Mouse (Mus musculus): ENCODE results near the gene Col4a4. TPM values are rescaled to one million over a fixed set of nuclear protein-coding genes. Genes with fewer than 3 reads are reported as not detected.

The Col4a4 gene
- polyA plus RNA-seq, 1 experiment from 2014 or later = 0.25 TPM

DNA sequence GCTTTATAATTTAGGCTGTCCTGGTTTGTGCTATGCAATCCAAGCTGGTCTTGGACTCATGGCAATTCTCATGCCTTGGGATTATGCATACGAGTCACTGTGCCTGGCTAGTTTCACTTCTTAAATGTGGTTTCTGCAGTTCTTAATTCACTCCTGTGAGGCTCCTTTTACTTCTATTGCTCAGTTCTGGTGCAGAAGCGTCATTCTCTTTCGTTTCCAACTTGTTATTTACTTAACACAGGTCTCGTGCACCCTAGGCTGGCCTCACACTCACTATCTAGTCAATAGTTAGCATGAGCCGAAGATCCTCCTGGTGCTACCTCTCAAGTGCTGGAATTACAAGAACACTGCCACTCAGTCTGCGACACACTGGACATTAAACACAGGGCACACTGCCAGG lies 117.8 kb downstream of the Col4a4 start:
- Histone ChIP-seq H3K9me3 (replicated peaks) (no peaks in the 10 kb centered on the region), H3K27me3 (no peaks in the 10 kb centered on the region), H3K27ac (no peak overlapping the region), H3K4me3 (no peak overlapping the region), H3K4me1 (no peaks in the 10 kb centered on the region), H3K9ac (no peak overlapping the region), H3K36me3 (no peaks in the 10 kb centered on the region), H3K4me2 (replicated peaks) (no peak overlapping the region)
- 84% methylated on average over 6 of the region's 6 CpGs for WGBS
- ATAC-seq (ENCODE audit: low FRiP score) = no peak

DNA sequence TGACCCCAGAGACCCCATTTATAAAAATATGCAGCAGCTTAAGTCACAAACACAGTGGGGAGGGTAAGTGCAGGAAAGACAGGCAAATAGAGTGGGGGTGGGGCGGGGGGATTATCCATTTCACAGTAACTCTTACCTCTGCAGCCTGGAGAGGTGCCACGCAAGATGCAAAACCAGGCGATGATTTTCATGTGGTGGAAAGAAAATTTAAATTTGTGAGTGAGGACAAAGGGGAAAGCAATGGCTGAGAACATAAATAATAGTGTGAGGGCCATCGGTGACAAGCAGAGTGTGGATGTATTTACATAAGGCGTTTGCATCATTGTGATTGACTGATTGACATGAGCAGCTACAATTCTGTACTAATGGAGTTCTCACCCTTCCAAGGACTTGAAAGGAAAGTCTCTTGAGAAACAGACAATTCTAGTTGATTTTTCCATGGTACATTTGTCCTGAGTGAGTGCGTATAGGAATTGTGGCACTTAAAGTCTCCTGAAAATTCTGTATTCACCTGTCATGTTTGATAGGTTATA lies 121.3 kb downstream of the Col4a4 start:
- H3K4me3 ChIP-seq = no peak overlapping the region
- ATAC-seq (ENCODE audit: low FRiP score) = no peak
- no peak overlapping the region for H3K4me2 ChIP-seq (replicated peaks)
- no peaks in the 10 kb centered on the region for H3K36me3 ChIP-seq
- no peaks in the 10 kb centered on the region for H3K9me3 ChIP-seq (replicated peaks)
- H3K4me1 ChIP-seq = no peaks in the 10 kb centered on the region
- H3K9ac ChIP-seq = no peak overlapping the region
- H3K27me3 ChIP-seq = no peaks in the 10 kb centered on the region
- H3K27ac ChIP-seq = no peak overlapping the region
- 46% methylated on average over 6 of the region's 6 CpGs for WGBS

DNA sequence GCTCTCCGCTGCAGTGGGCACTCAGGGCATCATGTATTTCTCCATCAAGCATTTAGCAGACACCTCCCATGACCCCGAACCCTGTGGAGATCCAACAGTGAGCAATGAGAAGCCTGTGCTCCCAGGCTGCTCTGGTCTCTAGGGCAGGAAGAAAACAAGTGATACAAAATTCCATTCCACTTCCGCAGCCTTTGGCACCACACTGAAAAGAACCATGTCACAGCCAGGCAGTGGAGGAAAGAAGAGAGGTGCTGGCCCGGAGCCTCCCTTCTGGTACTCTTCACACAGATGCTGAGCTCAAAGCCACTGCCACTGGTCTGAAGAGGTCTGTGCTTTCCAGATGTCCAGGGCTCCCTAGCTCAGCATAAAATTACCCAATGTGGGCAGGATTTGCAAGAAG lies 125.6 kb downstream of the Col4a4 start:
- H3K27ac ChIP-seq = no peak overlapping the region
- H3K4me3 ChIP-seq = no peak overlapping the region
- H3K27me3 ChIP-seq = no peaks in the 10 kb centered on the region
- no peaks in the 10 kb centered on the region for H3K4me1 ChIP-seq
- no peak for ATAC-seq (ENCODE audit: low FRiP score)
- 73% methylated on average over 4 of the region's 4 CpGs for WGBS
- no peak overlapping the region for H3K4me2 ChIP-seq (replicated peaks)
- no peak overlapping the region for H3K9ac ChIP-seq
- H3K9me3 ChIP-seq (replicated peaks) = no peaks in the 10 kb centered on the region
- H3K36me3 ChIP-seq = no peaks in the 10 kb centered on the region

DNA sequence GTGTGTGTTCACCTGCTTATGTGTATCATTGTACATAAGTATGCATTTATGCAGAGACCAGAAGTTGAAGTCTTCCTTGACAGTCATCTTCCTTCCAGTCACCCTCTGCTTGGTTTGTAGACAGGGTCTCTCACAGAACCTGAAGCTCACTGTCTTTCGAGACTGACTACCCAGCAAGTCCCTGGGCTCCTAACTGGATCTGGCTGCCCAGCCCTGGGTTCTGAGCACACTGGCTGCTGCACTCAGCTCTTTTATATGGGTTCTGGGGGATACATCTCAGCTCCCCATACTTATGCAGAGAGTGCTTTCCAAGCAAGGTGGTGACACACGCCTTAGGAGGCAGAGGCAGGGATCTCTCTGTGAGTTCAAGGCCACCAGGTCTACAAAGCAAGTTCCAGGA lies 126.7 kb downstream of the Col4a4 start:
- 79% methylated on average over 2 of the region's 2 CpGs for WGBS
- Histone ChIP-seq H3K9me3 (replicated peaks) (no peaks in the 10 kb centered on the region), H3K9ac (no peak overlapping the region), H3K27me3 (no peaks in the 10 kb centered on the region), H3K36me3 (no peaks in the 10 kb centered on the region), H3K4me2 (replicated peaks) (no peak overlapping the region), H3K4me1 (no peaks in the 10 kb centered on the region), H3K27ac (no peak overlapping the region), H3K4me3 (no peak overlapping the region)
- no peak for ATAC-seq (ENCODE audit: low FRiP score)

DNA sequence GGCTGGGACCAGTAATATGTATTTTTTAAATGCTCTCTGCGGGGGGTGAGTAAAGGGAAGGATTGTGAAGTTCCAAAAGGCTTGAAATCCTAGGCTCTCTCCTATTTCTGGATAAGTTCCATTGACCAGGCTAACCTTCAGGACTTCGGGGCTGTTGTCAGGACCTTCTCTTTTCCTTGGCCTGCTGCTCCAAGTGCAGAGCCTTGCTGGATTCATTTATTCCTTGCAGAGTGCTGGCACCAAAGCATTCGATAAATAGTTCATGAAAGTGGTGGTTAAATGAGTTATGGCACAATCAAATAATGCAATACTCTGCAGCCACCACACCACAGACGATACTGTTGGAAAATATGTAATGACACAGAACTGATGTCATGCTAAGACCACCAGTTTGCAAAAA lies 127.3 kb downstream of the Col4a4 start:
- H3K9me3 ChIP-seq (replicated peaks) = no peaks in the 10 kb centered on the region
- no peak for ATAC-seq (ENCODE audit: low FRiP score)
- H3K4me2 ChIP-seq (replicated peaks) = no peak overlapping the region
- no peaks in the 10 kb centered on the region for H3K36me3 ChIP-seq
- 86% methylated on average over 4 of the region's 4 CpGs for WGBS
- no peaks in the 10 kb centered on the region for H3K27me3 ChIP-seq
- no peak overlapping the region for H3K9ac ChIP-seq
- no peak overlapping the region for H3K27ac ChIP-seq
- no peaks in the 10 kb centered on the region for H3K4me1 ChIP-seq
- no peak overlapping the region for H3K4me3 ChIP-seq

DNA sequence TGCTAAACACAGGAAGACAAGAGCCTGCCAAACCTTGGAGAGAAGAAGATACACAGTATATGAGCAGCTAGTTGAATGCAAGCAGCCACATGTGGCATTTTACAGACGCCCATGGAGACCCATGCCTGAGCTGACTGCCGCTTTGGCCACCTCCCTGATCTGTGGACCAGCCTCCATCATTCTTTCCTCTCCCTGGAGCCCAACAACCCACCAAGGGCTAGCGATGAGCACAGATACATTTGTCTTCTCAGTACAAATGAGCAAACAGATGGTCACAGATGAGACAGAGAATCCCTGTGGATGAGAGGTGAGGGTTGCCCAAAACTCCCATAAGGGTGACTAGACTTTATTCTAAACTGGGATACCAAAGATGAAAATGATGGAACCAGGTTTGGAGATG lies 132.6 kb downstream of the Col4a4 start:
- no peak for ATAC-seq (ENCODE audit: low FRiP score)
- WGBS = 90% methylated on average over 3 of the region's 3 CpGs
- Histone ChIP-seq H3K4me3 (no peak overlapping the region), H3K4me2 (replicated peaks) (no peak overlapping the region), H3K36me3 (no peaks in the 10 kb centered on the region), H3K27me3 (no peaks in the 10 kb centered on the region), H3K4me1 (no peaks in the 10 kb centered on the region; the same call in 1 of the 2 replicates), H3K27ac (no peak overlapping the region), H3K9me3 (replicated peaks) (no peaks in the 10 kb centered on the region), H3K9ac (no peak overlapping the region)

DNA sequence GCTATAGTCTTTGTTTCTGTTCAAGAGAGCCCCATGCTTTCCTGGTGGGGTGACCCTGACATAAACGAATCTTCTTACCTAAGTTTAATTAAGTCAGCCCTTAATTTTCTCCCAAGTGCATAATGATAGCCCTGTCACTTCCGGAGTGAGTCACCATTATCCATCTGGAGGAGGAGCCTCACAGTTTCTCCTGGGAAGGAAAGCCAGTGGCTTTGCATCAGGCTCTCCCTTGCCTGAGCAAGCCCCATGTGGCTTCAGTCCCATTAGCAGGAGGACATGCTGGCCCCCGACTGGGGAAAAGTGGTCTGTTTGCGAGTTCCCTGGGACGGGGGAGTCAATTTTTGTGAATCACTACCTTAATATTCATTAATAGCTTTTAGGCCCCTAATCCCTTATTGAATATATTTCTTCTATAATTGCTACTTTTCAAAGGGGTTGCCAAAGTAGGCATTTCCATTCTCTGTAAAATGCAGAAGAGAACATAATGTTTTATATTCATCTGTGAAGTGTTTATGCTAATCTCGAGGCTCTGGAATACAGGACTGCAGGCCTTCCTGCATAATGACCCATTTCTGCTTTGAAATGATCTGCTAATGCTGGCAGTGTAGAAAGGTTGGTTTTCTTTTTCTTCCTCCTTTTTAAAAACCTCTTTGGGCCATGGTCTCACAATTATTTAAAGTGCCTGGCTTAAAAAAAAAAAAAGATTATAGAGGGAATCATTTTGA lies 134.6 kb downstream of the Col4a4 start:
- Histone ChIP-seq H3K4me2 (replicated peaks) (no peak overlapping the region), H3K36me3 (no peaks in the 10 kb centered on the region), H3K4me1 (no peaks in the 10 kb centered on the region; the same call in 1 of the 2 replicates), H3K27me3 (no peaks in the 10 kb centered on the region), H3K9ac (no peak overlapping the region), H3K27ac (no peak overlapping the region), H3K4me3 (no peak overlapping the region), H3K9me3 (replicated peaks) (no peaks in the 10 kb centered on the region)
- peak; percentile 64 for ATAC-seq (ENCODE audit: low FRiP score)
- WGBS = 30% methylated on average over 6 of the region's 6 CpGs

DNA sequence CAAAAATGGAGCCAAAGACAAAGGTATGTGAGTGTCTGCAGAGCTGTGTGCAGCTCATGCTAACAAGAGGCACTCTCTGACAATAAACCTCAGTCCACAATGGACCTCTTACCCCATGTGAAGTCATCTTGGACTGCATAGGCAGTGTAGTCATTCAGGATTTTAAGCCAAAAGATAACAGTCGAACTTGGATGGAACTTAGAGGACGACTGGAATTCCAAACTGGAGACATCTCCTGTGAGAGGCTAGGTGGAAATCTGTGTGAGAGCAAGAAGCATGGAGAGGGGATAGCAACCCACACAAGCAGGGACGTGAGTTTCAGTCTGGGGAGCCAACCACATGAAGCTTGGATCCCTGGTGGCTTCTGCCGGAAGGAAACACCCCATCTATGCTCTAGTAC lies 136.8 kb downstream of the Col4a4 start:
- no peak for ATAC-seq (ENCODE audit: low FRiP score)
- H3K4me2 ChIP-seq (replicated peaks) = no peak overlapping the region
- no peak overlapping the region for H3K9ac ChIP-seq
- H3K4me3 ChIP-seq = no peak overlapping the region
- no peak overlapping the region for H3K27ac ChIP-seq
- no peaks in the 10 kb centered on the region; the same call in 1 of the 2 replicates for H3K4me1 ChIP-seq
- no peaks in the 10 kb centered on the region for H3K9me3 ChIP-seq (replicated peaks)
- H3K27me3 ChIP-seq = no peaks in the 10 kb centered on the region
- 87% methylated on average over 4 of the region's 4 CpGs for WGBS
- no peaks in the 10 kb centered on the region for H3K36me3 ChIP-seq

DNA sequence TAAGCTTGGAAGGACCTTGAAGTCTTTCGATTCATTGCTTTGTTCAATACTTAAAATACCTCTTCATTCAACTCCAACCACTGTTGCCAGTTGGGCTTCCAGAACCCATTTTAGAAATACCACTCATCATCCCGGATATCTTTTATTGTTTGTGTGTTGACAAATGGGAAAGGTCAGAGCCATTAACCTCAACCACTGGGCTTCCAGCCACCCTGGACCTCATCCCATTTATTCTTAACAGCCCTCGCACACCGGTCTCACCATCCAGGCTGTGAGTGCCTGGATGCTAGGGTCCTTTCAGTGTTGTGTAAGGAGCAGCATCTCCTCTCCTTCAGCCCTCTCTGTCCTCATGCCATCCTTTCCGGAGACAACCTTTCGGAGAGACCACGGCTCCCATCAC lies 140.6 kb downstream of the Col4a4 start:
- Histone ChIP-seq H3K4me3 (no peak overlapping the region), H3K27ac (no peak overlapping the region), H3K9me3 (replicated peaks) (no peaks in the 10 kb centered on the region), H3K4me2 (replicated peaks) (no peak overlapping the region), H3K4me1 (no peaks in the 10 kb centered on the region), H3K27me3 (no peaks in the 10 kb centered on the region), H3K9ac (no peak overlapping the region), H3K36me3 (no peaks in the 10 kb centered on the region)
- ATAC-seq (ENCODE audit: low FRiP score) = no peak
- 84% methylated on average over 7 of the region's 7 CpGs for WGBS

DNA sequence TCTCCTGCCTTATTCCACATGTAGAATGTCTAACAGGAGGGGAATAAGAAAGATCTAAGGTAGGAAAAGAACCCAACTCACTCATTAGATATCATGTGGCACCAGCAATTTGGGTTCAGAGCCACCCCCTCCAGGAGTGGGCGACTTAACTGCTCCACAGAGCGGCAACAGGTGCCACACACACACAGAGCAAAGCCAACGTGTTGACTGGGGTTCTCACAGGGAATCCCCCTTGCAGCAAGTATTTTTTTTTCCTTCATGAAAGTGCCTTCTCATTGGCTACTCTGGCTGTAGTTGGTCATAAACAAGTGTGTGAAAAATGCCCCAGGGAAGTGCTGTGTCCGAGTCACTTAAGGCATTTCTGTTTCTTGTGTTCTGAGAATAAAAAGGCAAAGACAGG lies 143.1 kb downstream of the Col4a4 start:
- H3K4me3 ChIP-seq = no peak overlapping the region
- no peak overlapping the region for H3K9ac ChIP-seq
- H3K27ac ChIP-seq = no peak overlapping the region
- no peaks in the 10 kb centered on the region for H3K36me3 ChIP-seq
- WGBS = 76% methylated on average over 4 of the region's 4 CpGs
- no peak overlapping the region for H3K4me2 ChIP-seq (replicated peaks)
- no peaks in the 10 kb centered on the region for H3K27me3 ChIP-seq
- H3K4me1 ChIP-seq = no peaks in the 10 kb centered on the region
- ATAC-seq (ENCODE audit: low FRiP score) = no peak
- no peaks in the 10 kb centered on the region for H3K9me3 ChIP-seq (replicated peaks)

DNA sequence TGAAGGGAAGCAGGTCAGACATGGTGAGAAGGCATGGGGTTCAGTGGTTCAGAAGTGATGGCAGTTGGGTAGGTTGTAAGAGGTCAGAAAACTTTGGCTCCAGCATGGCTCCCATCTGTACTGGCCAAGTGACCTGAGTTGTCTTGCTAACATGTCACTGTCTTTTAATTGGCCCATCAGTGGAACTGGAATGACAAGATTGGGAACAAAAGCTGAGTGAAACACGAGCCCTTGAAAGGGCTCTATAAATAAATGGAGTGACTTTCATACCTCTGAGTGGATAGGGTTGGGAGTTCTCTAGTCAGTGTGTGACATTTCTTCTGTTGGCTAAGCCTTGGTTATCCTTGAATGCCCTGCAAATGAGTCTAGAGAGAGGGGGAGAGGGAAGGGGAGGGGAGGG lies 146.5 kb downstream of the Col4a4 start:
- H3K27ac ChIP-seq = no peak overlapping the region

DNA sequence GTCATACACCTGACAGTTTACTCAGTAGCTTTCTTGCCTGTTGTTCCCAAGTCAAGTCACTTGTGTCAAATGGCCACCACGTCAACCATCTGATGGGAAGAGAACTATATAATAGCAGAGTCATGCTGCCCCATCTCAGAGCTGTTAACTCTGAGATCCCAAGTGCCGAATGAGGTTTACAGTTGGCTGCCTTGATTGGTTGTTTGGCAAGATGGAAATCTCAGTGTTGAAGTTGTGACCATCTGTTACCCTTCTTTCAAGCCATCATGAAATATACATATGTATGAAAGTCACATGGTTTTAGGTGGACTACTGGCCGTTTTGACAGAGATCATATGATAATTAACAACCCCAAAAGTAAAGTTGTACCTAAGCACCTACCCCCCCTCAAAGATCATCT lies 149.4 kb downstream of the Col4a4 start:
- 63% methylated on average over 3 of the region's 3 CpGs for WGBS
- Histone ChIP-seq H3K4me1 (peaks cover 6% of the 10 kb centered on the region), H3K27me3 (no peaks in the 10 kb centered on the region), H3K27ac (no peak overlapping the region), H3K36me3 (no peaks in the 10 kb centered on the region), H3K9ac (no peak overlapping the region), H3K9me3 (replicated peaks) (no peaks in the 10 kb centered on the region), H3K4me2 (replicated peaks) (no peak overlapping the region), H3K4me3 (no peak overlapping the region)
- ATAC-seq (ENCODE audit: low FRiP score) = no peak

More for the DNA sequence above, 146.5 kb downstream of the Col4a4 start:
- no peak overlapping the region for H3K9ac ChIP-seq
- no peaks in the 10 kb centered on the region for H3K4me1 ChIP-seq
- H3K36me3 ChIP-seq = no peaks in the 10 kb centered on the region
- H3K4me3 ChIP-seq = no peak overlapping the region
- H3K27me3 ChIP-seq = no peaks in the 10 kb centered on the region
- 56% methylated on average over 1 of the region's 1 CpGs for WGBS
- no peaks in the 10 kb centered on the region for H3K9me3 ChIP-seq (replicated peaks)
- no peak for ATAC-seq (ENCODE audit: low FRiP score)
- no peak overlapping the region for H3K4me2 ChIP-seq (replicated peaks)

DNA sequence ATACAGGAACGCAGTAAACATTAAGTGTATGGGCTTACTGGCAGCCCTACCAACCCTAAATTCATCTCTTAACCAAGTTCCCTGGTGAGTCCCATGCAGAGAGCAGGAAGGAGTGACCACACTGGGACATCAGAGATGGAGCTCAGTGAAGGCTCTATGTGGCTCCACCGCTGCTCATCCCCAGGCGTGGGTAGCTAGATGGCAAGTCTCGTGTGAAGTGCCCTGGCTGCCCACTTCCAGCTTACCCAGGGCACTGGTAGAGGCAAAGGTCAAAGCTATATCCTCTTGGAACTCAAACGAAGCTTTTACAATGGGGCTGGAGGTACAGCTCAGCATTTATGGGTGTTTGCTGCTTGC lies 153.0 kb downstream of the Col4a4 start:
- H3K4me2 ChIP-seq (replicated peaks) = no peak overlapping the region
- no peak overlapping the region for H3K9ac ChIP-seq
- no peak overlapping the region for H3K4me3 ChIP-seq
- H3K4me1 ChIP-seq = peaks cover 7% of the 10 kb centered on the region
- H3K9me3 ChIP-seq (replicated peaks) = no peaks in the 10 kb centered on the region
- no peaks in the 10 kb centered on the region for H3K36me3 ChIP-seq
- H3K27me3 ChIP-seq = no peaks in the 10 kb centered on the region
- WGBS = 89% methylated on average over 5 of the region's 5 CpGs
- ATAC-seq (ENCODE audit: low FRiP score) = peak; percentile 42
- H3K27ac ChIP-seq = no peak overlapping the region

Measured in hindbrain, embryonic 12.5 days (tissue).